Mouse (Mus musculus): ENCODE results near the gene Erp27.

- TF ChIP-seq CTCF (conservative IDR thresholded peaks at IDR 0.05; ENCODE audit: low read length) (no peak), NANOG (IDR thresholded peaks at IDR 0.05; ENCODE audit: borderline replicate concordance, low read length) (no peak), POU5F1 (IDR thresholded peaks at IDR 0.05; ENCODE audit: borderline replicate concordance, low read length) (no peak)
Observed at GRCm38 (mm10) chr6:136874599-136874998, 47.4 kb downstream of the Erp27 start.
